Mouse (Mus musculus) hindbrain, embryonic 15.5 days (tissue): Measurements from ENCODE around the gene Otog. TPM values are rescaled to one million over a fixed set of nuclear protein-coding genes. Genes with fewer than 3 reads are reported as not detected.

Experiments used
- ATAC-seq: fragments of 200-750 bp; cut with Nextera tagmentation; 2 replicates; pipeline ENCODE4 v1.8.0; 2017; ENCODE audit warnings: low read depth, moderate number of reproducible peaks, moderate TSS enrichment; ENCODE audit not compliant: low FRiP score
- H3K27ac ChIP-seq: fragments of 300-500 bp; sonication (generic); replicated peaks from 2 replicates; pipeline ENCODE4 v1.5.1; 2015; ENCODE audit warnings: mild to moderate bottlenecking, inconsistent platforms
- H3K27me3 ChIP-seq: fragments of 300-500 bp; sonication (generic); 2 replicates; pipeline ENCODE4 v1.6.1; 2015; ENCODE audit warnings: control low read depth, inconsistent platforms
- H3K36me3 ChIP-seq: fragments of 300-500 bp; sonication (generic); 2 replicates; pipeline ENCODE4 v1.6.1; 2015; ENCODE audit warnings: control low read depth, inconsistent platforms
- H3K4me1 ChIP-seq: fragments of 300-500 bp; sonication (generic); replicated peaks from 2 replicates; pipeline ENCODE4 v1.6.1; 2015; ENCODE audit warnings: control low read depth, inconsistent platforms
- H3K4me2 ChIP-seq: fragments of 300-500 bp; sonication (generic); 2 replicates; pipeline ENCODE4 v1.6.1; 2015; ENCODE audit warnings: moderate library complexity, mild to moderate bottlenecking, inconsistent platforms
- H3K4me3 ChIP-seq: fragments of 300-500 bp; sonication (generic); 2 replicates; pipeline ENCODE4 v1.5.1; 2015; ENCODE audit warnings: mild to moderate bottlenecking, inconsistent platforms
- H3K9ac ChIP-seq: fragments of 300-500 bp; sonication (generic); 2 replicates; pipeline ENCODE4 v1.6.1; 2015; ENCODE audit warnings: inconsistent platforms
- H3K9me3 ChIP-seq: fragments of 300-500 bp; sonication (generic); 2 replicates; pipeline ENCODE4 v1.6.1; 2016; ENCODE audit warnings: control low read depth, inconsistent platforms
- WGBS: fragments of 180-500 bp; shearing (Covaris S2); methylation state at CpG from one replicate; pipeline ENCODE4 v1.1.7; 2015; 5-methylcytosine and 5-hydroxymethylcytosine counted together
- polyA plus RNA-seq: library from polyadenylated mRNA; unstranded; fragments of >200 nt; fragmentation: Nextera tagmentation; extraction: Ambion mirVana; gene quantifications from 2 replicates; pipeline ENCODE4 v1.2.1, GENCODE M21; 2015

Gene Otog
- polyA plus RNA-seq, 1 experiment from 2014 or later: 0.05 TPM

DNA sequence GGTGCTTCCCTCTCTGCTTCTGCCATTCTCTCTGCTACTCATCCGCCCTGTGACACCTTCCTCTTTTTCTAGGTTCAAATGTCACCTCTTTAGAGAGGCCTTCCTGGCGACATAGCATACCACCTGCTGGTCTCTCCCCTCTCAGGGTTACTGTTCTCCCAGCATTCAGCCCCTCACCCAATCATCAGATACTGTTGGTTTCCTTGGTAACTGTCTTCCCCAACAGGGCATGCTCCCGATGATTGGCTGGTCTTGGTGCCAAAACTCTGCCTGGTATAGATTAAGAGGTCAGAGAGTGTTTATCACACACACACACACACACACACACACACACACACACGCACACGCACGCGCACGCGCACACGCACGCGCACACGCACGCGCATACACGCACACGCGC, 4.8 kb upstream of the Otog start:
- no peak overlapping the region for H3K9ac ChIP-seq
- 0 out of 2 replicates have a peak, but pooled peaks have one; percentile 63 for ATAC-seq
- 0 out of 2 replicates have a peak overlapping the region, but pooled peaks have one; percentile 35 for H3K27ac ChIP-seq

DNA sequence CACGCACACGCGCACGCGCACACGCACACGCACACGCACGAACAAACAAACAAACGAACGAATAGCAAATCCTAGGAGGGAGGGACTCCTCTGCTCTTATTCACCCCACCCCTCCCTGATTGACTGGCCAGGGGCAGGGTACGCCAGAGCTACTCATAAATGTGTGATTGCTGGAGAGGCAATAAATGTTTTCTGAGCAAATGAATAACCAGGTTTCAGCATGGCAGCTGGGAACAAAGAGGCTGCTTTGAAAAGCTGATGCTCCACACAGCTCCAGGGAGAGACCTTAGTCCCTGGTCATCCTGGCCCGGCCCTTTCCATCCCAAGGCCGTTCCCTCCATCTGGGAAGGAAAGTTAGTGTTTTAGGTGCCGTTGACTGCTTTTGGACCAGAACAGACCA, 4.4 kb upstream of the Otog start:
- peaks cover 14% of the 10 kb centered on the region for H3K4me1 ChIP-seq
- no peaks in the 10 kb centered on the region for H3K27me3 ChIP-seq
- no peak overlapping the region for H3K4me2 ChIP-seq
- H3K36me3 ChIP-seq: no peaks in the 10 kb centered on the region
- H3K9me3 ChIP-seq: no peaks in the 10 kb centered on the region
- H3K27ac ChIP-seq: peak overlapping the region; percentile 17; the same call in 1 of the 2 replicates
- WGBS: 76% methylated on average over 15 of the region's 15 CpGs
- H3K4me3 ChIP-seq: no peak overlapping the region
- no peak overlapping the region for H3K9ac ChIP-seq
- ATAC-seq: no peak

More for the DNA sequence above, 4.8 kb upstream of the Otog start:
- Histone ChIP-seq H3K4me1 (peaks cover 14% of the 10 kb centered on the region), H3K36me3 (no peaks in the 10 kb centered on the region), H3K4me3 (no peak overlapping the region), H3K4me2 (no peak overlapping the region), H3K27me3 (no peaks in the 10 kb centered on the region), H3K9me3 (no peaks in the 10 kb centered on the region)
- WGBS: 70% methylated on average over 18 of the region's 18 CpGs

GRCm38 (mm10) chr7:46237192-46237591, 3.6 kb upstream of the Otog start:
- no peaks in the 10 kb centered on the region for H3K36me3 ChIP-seq
- no peak overlapping the region for H3K4me3 ChIP-seq
- no peaks in the 10 kb centered on the region for H3K27me3 ChIP-seq
- no peak overlapping the region for H3K4me2 ChIP-seq
- no peak for ATAC-seq
- H3K27ac ChIP-seq: no peak overlapping the region
- H3K9me3 ChIP-seq: no peaks in the 10 kb centered on the region
- no peak overlapping the region for H3K9ac ChIP-seq
- 74% methylated on average over 7 of the region's 7 CpGs for WGBS
- peaks cover 14% of the 10 kb centered on the region for H3K4me1 ChIP-seq

GRCm38 (mm10) chr7:46238346-46238745, 2.4 kb upstream of the Otog start, which contains the start of gene Ush1c:
Ush1c (minus strand) TSS chr7:46238503.
- 30% methylated on average over 10 of the region's 10 CpGs for WGBS
- Histone ChIP-seq H3K4me2 (no peak within 1 kb of the TSS), H3K4me3 (no peak within 1 kb of the TSS), H3K27ac (no peak within 1 kb of the TSS), H3K4me1 (peaks cover 14% of the 10 kb centered on the region), H3K27me3 (no peaks in the 10 kb centered on the region), H3K9me3 (no peaks in the 10 kb centered on the region), H3K36me3 (no peaks in the 10 kb centered on the region), H3K9ac (no peak within 1 kb of the TSS)
- no peak for ATAC-seq

DNA sequence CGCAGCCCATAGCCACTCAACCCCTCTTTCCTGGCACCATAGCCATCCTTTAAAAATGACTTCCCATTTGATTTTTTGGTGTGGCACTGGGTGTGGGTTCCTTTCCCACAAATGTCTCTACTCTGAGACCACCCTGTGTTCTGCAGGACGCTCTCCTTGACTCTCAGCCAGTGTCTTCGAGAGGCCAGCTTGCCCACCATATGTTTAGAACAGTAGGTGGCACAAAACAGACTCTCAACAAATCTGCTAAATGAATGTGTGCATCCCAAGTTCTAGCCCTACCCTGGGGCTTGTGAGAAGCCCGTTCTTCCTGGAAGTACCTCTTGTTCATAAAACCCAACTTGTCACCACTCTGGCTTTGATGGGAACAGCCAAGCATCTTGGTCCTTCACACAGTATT, 696 bp upstream of the Otog start:
- Histone ChIP-seq H3K27me3 (no peaks in the 10 kb centered on the region), H3K36me3 (no peaks in the 10 kb centered on the region), H3K9me3 (no peaks in the 10 kb centered on the region), H3K4me2 (no peak overlapping the region), H3K27ac (no peak overlapping the region), H3K9ac (no peak overlapping the region), H3K4me1 (peaks cover 14% of the 10 kb centered on the region), H3K4me3 (no peak overlapping the region)
- no peak for ATAC-seq
- 80% methylated on average over 4 of the region's 4 CpGs for WGBS

DNA sequence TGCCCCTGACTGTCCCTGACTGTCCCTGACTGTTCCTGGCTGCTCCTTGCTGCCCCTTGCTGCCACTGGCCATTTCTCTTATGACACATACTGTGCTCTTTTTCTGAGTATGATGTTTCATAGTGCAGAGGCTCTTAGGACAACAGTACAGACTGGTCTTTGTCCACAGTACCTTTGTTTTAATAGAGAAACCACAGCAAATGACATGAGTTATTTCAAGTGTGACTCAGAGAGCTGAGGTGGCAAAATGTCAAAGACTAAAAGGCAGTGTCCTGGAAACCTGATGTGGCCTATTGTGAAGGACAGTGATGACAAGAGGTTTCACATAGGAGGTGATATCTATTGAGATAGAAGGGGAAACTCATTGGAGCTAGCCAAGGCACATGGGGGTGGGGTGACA, 6.1 kb downstream of the Otog start:
- no peak overlapping the region for H3K27ac ChIP-seq
- H3K4me1 ChIP-seq: no peaks in the 10 kb centered on the region
- no peak overlapping the region for H3K4me3 ChIP-seq
- H3K9ac ChIP-seq: no peak overlapping the region
- H3K9me3 ChIP-seq: no peaks in the 10 kb centered on the region
- no peaks in the 10 kb centered on the region for H3K36me3 ChIP-seq
- no peaks in the 10 kb centered on the region for H3K27me3 ChIP-seq
- no peak for ATAC-seq
- H3K4me2 ChIP-seq: no peak overlapping the region

GRCm38 (mm10) chr7:46247606-46248005, 6.8 kb downstream of the Otog start:
- H3K27ac ChIP-seq: no peak overlapping the region
- H3K9ac ChIP-seq: no peak overlapping the region
- 88% methylated on average over 3 of the region's 3 CpGs for WGBS
- no peaks in the 10 kb centered on the region for H3K36me3 ChIP-seq
- H3K4me3 ChIP-seq: no peak overlapping the region
- H3K4me2 ChIP-seq: no peak overlapping the region
- H3K27me3 ChIP-seq: no peaks in the 10 kb centered on the region
- no peak for ATAC-seq
- H3K4me1 ChIP-seq: no peaks in the 10 kb centered on the region
- H3K9me3 ChIP-seq: no peaks in the 10 kb centered on the region

DNA sequence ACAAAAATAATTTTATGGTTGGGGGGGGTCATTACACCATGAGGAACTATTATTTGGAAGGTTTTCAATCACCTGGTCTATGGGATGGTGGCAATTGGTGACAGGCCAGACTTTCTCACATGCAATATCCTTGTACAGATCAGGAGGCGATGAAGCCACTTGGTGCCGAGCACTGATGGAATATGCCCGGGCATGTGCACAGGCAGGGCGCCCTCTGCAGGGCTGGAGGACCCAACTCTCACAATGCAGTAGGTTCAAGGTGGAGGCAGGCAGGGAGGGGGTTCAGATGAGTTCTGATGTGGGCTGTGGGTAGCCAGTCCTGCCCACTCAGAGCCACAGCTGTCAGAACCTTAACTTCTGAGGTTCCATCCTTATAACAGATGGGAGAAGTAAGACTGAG, 11.1 kb downstream of the Otog start:
- Histone ChIP-seq H3K27me3 (no peaks in the 10 kb centered on the region), H3K4me1 (no peaks in the 10 kb centered on the region), H3K9me3 (no peaks in the 10 kb centered on the region), H3K9ac (no peak overlapping the region), H3K27ac (no peak overlapping the region), H3K36me3 (no peaks in the 10 kb centered on the region), H3K4me3 (no peak overlapping the region), H3K4me2 (no peak overlapping the region)
- no peak for ATAC-seq
- 82% methylated on average over 4 of the region's 4 CpGs for WGBS

- H3K9ac ChIP-seq: no peak overlapping the region
- no peak for ATAC-seq
These were observed 35.4 kb downstream of the Otog start for GRCm38 (mm10) chr7:46276156-46276555.

DNA sequence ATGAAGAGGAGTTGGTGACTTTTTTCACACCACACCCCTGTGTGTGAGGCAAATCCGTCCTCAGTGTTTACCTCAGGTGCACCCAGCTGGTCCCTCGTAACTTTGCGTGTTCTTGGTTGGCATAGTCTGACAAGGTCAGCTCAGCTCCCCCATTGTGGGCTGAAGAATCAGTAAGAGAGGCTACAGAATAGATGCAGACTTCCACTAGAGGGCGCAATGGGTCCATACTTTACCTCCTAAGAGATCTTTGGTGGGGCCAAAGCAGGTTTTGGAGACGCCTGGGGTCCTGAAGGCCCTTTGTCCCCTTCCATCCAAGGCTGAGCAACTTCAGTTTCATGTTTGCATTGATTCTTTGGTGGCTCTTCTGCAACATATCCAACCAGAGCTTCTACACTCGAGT, 39.2 kb downstream of the Otog start:
- no peaks in the 10 kb centered on the region for H3K36me3 ChIP-seq
- no peak overlapping the region for H3K27ac ChIP-seq
- no peak overlapping the region for H3K4me2 ChIP-seq
- no peaks in the 10 kb centered on the region for H3K4me1 ChIP-seq
- H3K9me3 ChIP-seq: no peaks in the 10 kb centered on the region
- WGBS: 19% methylated on average over 6 of the region's 6 CpGs
- H3K4me3 ChIP-seq: no peak overlapping the region
- no peak for ATAC-seq
- no peak overlapping the region for H3K9ac ChIP-seq
- H3K27me3 ChIP-seq: no peaks in the 10 kb centered on the region

More at GRCm38 (mm10) chr7:46276156-46276555, 35.4 kb downstream of the Otog start:
- Histone ChIP-seq H3K4me1 (no peaks in the 10 kb centered on the region), H3K27ac (no peak overlapping the region), H3K9me3 (no peaks in the 10 kb centered on the region), H3K36me3 (no peaks in the 10 kb centered on the region), H3K27me3 (no peaks in the 10 kb centered on the region), H3K4me3 (no peak overlapping the region), H3K4me2 (no peak overlapping the region)
- 70% methylated on average over 5 of the region's 5 CpGs for WGBS

DNA sequence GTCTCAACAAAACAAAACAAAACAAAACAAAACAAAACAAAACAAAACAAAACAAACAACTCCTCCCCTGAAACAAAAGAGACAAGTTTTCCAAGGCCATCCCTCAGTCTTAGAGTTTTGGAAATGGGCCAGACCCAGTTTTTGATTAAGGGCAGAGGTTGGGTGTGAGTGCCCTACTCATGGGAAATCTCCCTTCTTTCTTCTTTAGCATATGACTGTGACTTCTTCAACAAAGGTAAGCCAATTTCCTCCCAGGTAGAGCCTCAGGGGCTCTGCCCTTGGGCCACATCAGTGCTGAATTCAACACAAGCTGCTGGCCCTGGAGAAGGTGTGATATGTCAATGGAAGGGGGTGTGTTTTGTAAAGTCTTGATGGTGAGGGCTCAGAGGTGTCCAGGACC, 40.1 kb downstream of the Otog start:
- ATAC-seq: no peak
- H3K4me2 ChIP-seq: no peak overlapping the region
- no peak overlapping the region for H3K27ac ChIP-seq
- H3K4me1 ChIP-seq: no peaks in the 10 kb centered on the region
- no peak overlapping the region for H3K4me3 ChIP-seq
- no peaks in the 10 kb centered on the region for H3K36me3 ChIP-seq
- no peak overlapping the region for H3K9ac ChIP-seq
- H3K27me3 ChIP-seq: no peaks in the 10 kb centered on the region
- H3K9me3 ChIP-seq: no peaks in the 10 kb centered on the region

DNA sequence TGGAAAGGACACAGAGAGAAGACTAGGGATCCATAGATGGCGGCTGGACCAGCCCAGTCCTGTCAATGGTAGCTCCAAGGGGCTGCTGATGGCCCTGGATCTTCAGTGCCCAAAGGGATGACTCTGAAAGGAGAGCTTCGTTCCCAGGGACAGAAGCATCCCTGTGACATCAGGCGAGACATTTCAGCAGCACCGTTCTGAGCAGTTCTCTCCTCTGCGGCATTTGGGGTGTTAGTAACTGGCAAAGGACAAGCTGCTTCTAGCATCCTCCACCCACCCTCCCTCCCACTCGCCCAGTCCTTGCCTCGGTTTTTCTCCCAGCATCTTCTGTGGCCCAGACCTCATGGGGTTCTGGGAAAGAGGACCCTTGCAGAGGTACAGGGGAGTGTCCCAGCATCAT, 41.5 kb downstream of the Otog start:
- H3K4me3 ChIP-seq: no peak overlapping the region
- H3K27ac ChIP-seq: no peak overlapping the region
- H3K36me3 ChIP-seq: no peaks in the 10 kb centered on the region
- 70% methylated on average over 7 of the region's 7 CpGs for WGBS
- H3K9ac ChIP-seq: no peak overlapping the region
- no peaks in the 10 kb centered on the region for H3K4me1 ChIP-seq
- no peaks in the 10 kb centered on the region for H3K9me3 ChIP-seq
- H3K4me2 ChIP-seq: no peak overlapping the region
- no peak for ATAC-seq
- H3K27me3 ChIP-seq: no peaks in the 10 kb centered on the region

GRCm38 (mm10) chr7:46283681-46284080, 42.9 kb downstream of the Otog start:
- H3K27me3 ChIP-seq: no peaks in the 10 kb centered on the region
- H3K4me1 ChIP-seq: no peaks in the 10 kb centered on the region
- H3K27ac ChIP-seq: no peak overlapping the region
- H3K9me3 ChIP-seq: no peaks in the 10 kb centered on the region
- no peaks in the 10 kb centered on the region for H3K36me3 ChIP-seq
- no peak overlapping the region for H3K4me2 ChIP-seq
- H3K4me3 ChIP-seq: no peak overlapping the region
- H3K9ac ChIP-seq: no peak overlapping the region
- WGBS: 72% methylated on average over 10 of the region's 10 CpGs
- ATAC-seq: no peak
